Mouse (Mus musculus) CH12.LX (cell line): ENCODE results near the gene Rps5. TPM values are rescaled to one million over a fixed set of nuclear protein-coding genes. Genes with fewer than 3 reads are reported as not detected.
A peak's percentile ranks its signal among the peaks of the same experiment; 100 is the strongest.

Experiments used
- DNase-seq: peaks from one replicate; pipeline ENCODE4 v3.0.0-alpha.2; 2013; ENCODE audit errors: extremely low read depth
- H3K27ac ChIP-seq: 2 replicates; pipeline ENCODE4 v1.5.1; 2012; ENCODE audit warnings: low read depth, mild to moderate bottlenecking, control low read depth, moderate library complexity; ENCODE audit not compliant: insufficient read depth
- H3K27me3 ChIP-seq: replicated peaks from 2 replicates; pipeline ENCODE3; 2012; ENCODE audit warnings: inconsistent platforms
- H3K36me3 ChIP-seq, 2 experiments: replicated peaks in 1 of 2; 2 replicates each; pipeline versions ENCODE3 to v1.6.1; 2012; ENCODE audit warnings: inconsistent platforms in 1 of 2, low read length in 1 of 2, mild to moderate bottlenecking in 1 of 2, mixed read lengths in 1 of 2, moderate library complexity in 1 of 2; ENCODE audit not compliant: control insufficient read depth in 1 of 2, insufficient read depth in 1 of 2
- H3K4me1 ChIP-seq, 2 experiments: 2 replicates each; pipeline ENCODE4 v1.6.1; 2012; ENCODE audit warnings: inconsistent platforms in 1 of 2, moderate library complexity in 1 of 2; ENCODE audit not compliant: insufficient read depth in 2 of 2, control insufficient read depth in 1 of 2
- H3K4me2 ChIP-seq: 2 replicates; pipeline ENCODE4 v1.6.1; 2012; ENCODE audit warnings: low read depth, mild to moderate bottlenecking, control low read depth; ENCODE audit not compliant: poor library complexity, insufficient read depth, severe bottlenecking
- H3K4me3 ChIP-seq, 3 experiments: fragments of 150-350 bp in 1 of 3; sonication (generic) in 1 of 3; replicated peaks in 1 of 3; 2 replicates each; pipeline versions ENCODE3 to v1.5.1; 2011 to 2012; ENCODE audit warnings: low read depth in 2 of 3, low read length in 2 of 3, mild to moderate bottlenecking in 2 of 3, moderate library complexity in 2 of 3, control low read depth in 1 of 3, improper control_type of control experiment in 1 of 3, inconsistent platforms in 1 of 3, mixed read lengths in 1 of 3; ENCODE audit not compliant: poor library complexity in 1 of 3
- H3K79me2 ChIP-seq: replicated peaks from 2 replicates; pipeline ENCODE4 v1.6.1; 2012; ENCODE audit warnings: mild to moderate bottlenecking, moderate library complexity; ENCODE audit not compliant: control insufficient read depth, poor library complexity, insufficient read depth, severe bottlenecking; ENCODE audit errors: extremely low read depth
- H3K9ac ChIP-seq: 2 replicates; pipeline ENCODE4 v1.6.1; 2012; ENCODE audit warnings: low read depth, mild to moderate bottlenecking, control low read depth, moderate library complexity; ENCODE audit not compliant: insufficient read depth
- H3K9me3 ChIP-seq: replicated peaks from 2 replicates; pipeline ENCODE3; 2012; ENCODE audit warnings: low read length, inconsistent platforms, mixed read lengths
- CHD1 ChIP-seq: IDR thresholded peaks from 2 replicates; pipeline ENCODE4 v1.6.1; 2012; ENCODE audit warnings: low read depth, low read length, improper control_type of control experiment, inconsistent platforms
- CTCF ChIP-seq, 2 experiments: IDR thresholded peaks in 1 of 2; conservative IDR thresholded peaks in 1 of 2; 2 replicates each; pipeline ENCODE4 v1.5.1; 2011 to 2012; ENCODE audit warnings: low read depth in 2 of 2, low read length in 2 of 2, improper control_type of control experiment in 1 of 2, inconsistent platforms in 1 of 2, mild to moderate bottlenecking in 1 of 2, moderate library complexity in 1 of 2
- ELF1 ChIP-seq: IDR thresholded peaks from 2 replicates; pipeline ENCODE4 v1.6.1; 2014; ENCODE audit warnings: low read depth, mild to moderate bottlenecking, inconsistent platforms, low read length, improper control_type of control experiment
- EP300 ChIP-seq: IDR thresholded peaks from 2 replicates; pipeline ENCODE4 v1.6.1; 2011; ENCODE audit warnings: low read length, improper control_type of control experiment
- ETS1 ChIP-seq: conservative IDR thresholded peaks from 2 replicates; pipeline ENCODE4 v1.6.1; 2012; ENCODE audit warnings: low read depth, mild to moderate bottlenecking, inconsistent platforms, low read length, improper control_type of control experiment, moderate library complexity
- HCFC1 ChIP-seq: IDR thresholded peaks from 2 replicates; pipeline ENCODE4 v1.6.1; 2012; ENCODE audit warnings: low read depth, mild to moderate bottlenecking, inconsistent platforms, low read length, improper control_type of control experiment
- IRF4 ChIP-seq: IDR thresholded peaks from 2 replicates; pipeline ENCODE4 v1.6.1; 2014; ENCODE audit warnings: low read depth, mild to moderate bottlenecking, inconsistent platforms, low read length, improper control_type of control experiment
- JUN ChIP-seq: IDR thresholded peaks from 2 replicates; pipeline ENCODE4 v1.6.1; 2011; ENCODE audit warnings: low read depth, mild to moderate bottlenecking, low read length, improper control_type of control experiment, moderate library complexity; ENCODE audit not compliant: insufficient read depth
- MAFK ChIP-seq: IDR thresholded peaks from 2 replicates; pipeline ENCODE4 v1.6.1; 2011; ENCODE audit warnings: low read length, improper control_type of control experiment; ENCODE audit not compliant: insufficient replicate concordance
- MAX ChIP-seq: IDR thresholded peaks from 2 replicates; pipeline ENCODE4 v1.6.1; 2011; ENCODE audit warnings: low read length, improper control_type of control experiment
- MYC ChIP-seq: IDR thresholded peaks from 2 replicates; pipeline ENCODE4 v1.6.1; 2011; ENCODE audit warnings: low read depth, mild to moderate bottlenecking, improper control_type of control experiment, low read length
- NRF1 ChIP-seq: IDR thresholded peaks from 2 replicates; pipeline ENCODE4 v1.6.1; 2014; ENCODE audit warnings: low read depth, mild to moderate bottlenecking, inconsistent platforms, low read length, improper control_type of control experiment, moderate library complexity
- POLR2AphosphoS2 ChIP-seq: IDR thresholded peaks from 2 replicates; pipeline ENCODE4 v1.6.1; 2011; ENCODE audit warnings: low read depth, low read length, improper control_type of control experiment
- RAD21 ChIP-seq: IDR thresholded peaks from 2 replicates; pipeline ENCODE4 v1.6.1; 2011; ENCODE audit warnings: low read depth, mild to moderate bottlenecking, low read length, improper control_type of control experiment, moderate library complexity
- RCOR1 ChIP-seq: conservative IDR thresholded peaks from 2 replicates; pipeline ENCODE4 v1.6.1; 2012; ENCODE audit warnings: low read depth, mild to moderate bottlenecking, inconsistent platforms, low read length, improper control_type of control experiment
- SIN3A ChIP-seq: IDR thresholded peaks from 2 replicates; pipeline ENCODE4 v1.6.1; 2012; ENCODE audit warnings: low read length, improper control_type of control experiment, inconsistent platforms
- SMC3 ChIP-seq: IDR thresholded peaks from 2 replicates; pipeline ENCODE4 v1.6.1; 2011; ENCODE audit warnings: low read depth, low read length, improper control_type of control experiment
- TBP ChIP-seq: conservative IDR thresholded peaks from 2 replicates; pipeline ENCODE4 v1.6.1; 2011; ENCODE audit warnings: low read depth, low read length, improper control_type of control experiment
- TCF12 ChIP-seq: IDR thresholded peaks from 2 replicates; pipeline ENCODE4 v1.6.1; 2014; ENCODE audit warnings: low read depth, mild to moderate bottlenecking, inconsistent platforms, low read length, improper control_type of control experiment
- UBTF ChIP-seq: IDR thresholded peaks from 2 replicates; pipeline ENCODE4 v1.6.1; 2012; ENCODE audit warnings: low read depth, mild to moderate bottlenecking, inconsistent platforms, low read length, improper control_type of control experiment, moderate library complexity
- USF1 ChIP-seq: IDR thresholded peaks from 2 replicates; pipeline ENCODE4 v1.6.1; 2014; ENCODE audit warnings: low read depth, mild to moderate bottlenecking, inconsistent platforms, low read length, improper control_type of control experiment
- ZC3H11A ChIP-seq: IDR thresholded peaks from 2 replicates; pipeline ENCODE4 v1.6.1; 2012; ENCODE audit warnings: low read depth, mild to moderate bottlenecking, inconsistent platforms, low read length, improper control_type of control experiment
- ZKSCAN1 ChIP-seq: IDR thresholded peaks from 2 replicates; pipeline ENCODE4 v1.6.1; 2012; ENCODE audit warnings: low read depth, inconsistent platforms, low read length, improper control_type of control experiment, borderline replicate concordance
- ZNF384 ChIP-seq: IDR thresholded peaks from 2 replicates; pipeline ENCODE4 v1.6.1; 2012; ENCODE audit warnings: low read depth, low read length, improper control_type of control experiment, inconsistent platforms
- dilution Hi-C: fragments of 300-500 bp; cut with MboI; formaldehyde crosslinking; loops from 2 replicates; pipeline ENCODE4 v1.14.3; 2020; ENCODE audit warnings: low sequenced_read_pairs; ENCODE audit not compliant: extremely low pct_unique_long_range_greater_than_20kb, extremely low pct_ligation_motif_present
- in situ Hi-C: fragments of 300-500 bp; cut with MboI; formaldehyde crosslinking; loops from 3 replicates; pipeline ENCODE4 v1.14.3; 2019; ENCODE audit warnings: low sequenced_read_pairs, low pct_ligation_motif_present, low pct_unique_long_range_greater_than_20kb, mixed read lengths
- polyA plus RNA-seq: library from polyadenylated mRNA; unstranded; fragments of >175 nt; gene quantifications from 2 replicates; pipeline ENCODE4 v1.2.1, GENCODE M21; 2012; ENCODE audit warnings: low read depth; ENCODE audit not compliant: insufficient read length
- total RNA-seq, 2 experiments: library from RNA; depleted of rRNA; stranded (reverse); fragments of 300-350 nt in 1 of 2; fragments of >200 nt in 1 of 2; gene quantifications; 2 replicates each; pipeline ENCODE4 v1.2.3; 2012 to 2014

Gene Rps5
- total and polyA plus RNA-seq, 3 experiments: 2,088 to 4,293 (median 4,026) TPM

DNA sequence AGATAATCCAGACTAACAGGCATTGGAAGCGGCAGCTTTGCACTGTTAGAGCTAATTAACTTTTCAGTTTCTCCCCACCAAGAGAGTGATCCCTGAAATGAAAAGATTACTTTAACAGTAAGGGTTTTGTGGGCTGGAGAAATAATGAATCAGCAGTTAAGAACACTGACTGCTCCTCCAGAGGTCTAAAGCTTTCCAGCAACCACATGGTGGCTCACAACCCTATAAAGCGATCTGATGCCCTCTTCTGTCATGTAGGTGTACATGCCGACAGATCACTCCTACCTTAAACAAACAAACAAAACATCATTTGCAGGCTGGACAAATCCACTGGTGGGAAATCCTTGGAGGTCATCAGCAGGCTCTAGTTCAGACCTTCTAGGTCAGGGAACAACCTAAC lies 32.8 kb downstream of the Rps5 start (continued):
- TF ChIP-seq MAX: peak; percentile 52; the same call in 1 of the 2 replicates
- peak in 1 of 2 experiments; percentile 76; a peak in 2 of 4 replicates for TF ChIP-seq CTCF (conservative IDR thresholded peaks at IDR 0.05 in 1 of 2, IDR thresholded peaks at IDR 0.05 in 1 of 2; ENCODE audit: low read depth in 2 of 2, low read length in 2 of 2)
- TF ChIP-seq HCFC1: no peak
- TF ChIP-seq MAFK: 0 out of 2 replicates have a peak, but pooled peaks have one; percentile 30
- 0 out of 2 replicates have a peak, but pooled peaks have one; percentile 7 for TF ChIP-seq ZNF384
- no peak for TF ChIP-seq IRF4
- no peak for TF ChIP-seq CHD1
- TF ChIP-seq TCF12: 0 out of 2 replicates have a peak, but pooled peaks have one; percentile 32
- TF ChIP-seq JUN: no peak
- no peak for TF ChIP-seq SIN3A
- TF ChIP-seq EP300: no peak
- no peak for TF ChIP-seq UBTF
- no peak for TF ChIP-seq ETS1
- no peak for TF ChIP-seq RCOR1
- no peak for TF ChIP-seq USF1

DNA sequence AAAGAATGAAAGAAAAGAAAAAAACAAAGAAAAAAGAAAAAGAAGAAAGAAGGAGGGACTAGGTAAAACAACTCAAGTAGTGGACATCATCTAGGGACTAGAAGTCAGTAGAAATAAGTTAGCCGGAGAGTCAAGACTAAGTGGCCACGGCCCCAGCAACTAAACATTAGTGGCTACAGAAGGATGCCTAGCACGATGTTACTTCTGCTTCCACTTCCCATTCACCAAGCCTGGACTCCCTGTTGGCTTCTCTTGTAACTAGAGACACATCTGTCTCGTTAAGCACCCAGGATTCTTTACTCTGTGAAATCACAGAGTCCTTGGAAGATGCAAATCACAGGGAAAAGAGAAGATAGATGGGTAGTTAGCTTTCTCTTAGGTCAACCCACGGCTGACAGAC lies 35.4 kb downstream of the Rps5 start:
- DNase-seq: no peak
- no peak for TF ChIP-seq MYC
- no peak for TF ChIP-seq TCF12
- TF ChIP-seq ELF1: no peak
- TF ChIP-seq NRF1: no peak
- TF ChIP-seq SMC3: no peak
- TF ChIP-seq POLR2AphosphoS2: no peak
- TF ChIP-seq HCFC1: no peak
- no peak for TF ChIP-seq RAD21
- no peak for TF ChIP-seq ZKSCAN1
- no peak for TF ChIP-seq ZC3H11A
- TF ChIP-seq TBP: no peak
- no peak for TF ChIP-seq ETS1
- dilution Hi-C loops: no loop called here
- Histone ChIP-seq H3K4me2 (no peak overlapping the region), H3K36me3 (no peaks in the 10 kb centered on the region), H3K79me2 (no peaks in the 10 kb centered on the region), H3K4me1 (peaks cover 0 to 27% of the 10 kb centered on the region in 2 experiments; a peak in 2 of 4 replicates), H3K27me3 (no peaks in the 10 kb centered on the region), H3K4me3 (no peak overlapping the region), H3K9ac (no peak overlapping the region), H3K9me3 (no peaks in the 10 kb centered on the region), H3K27ac (no peak overlapping the region)
- in situ Hi-C loops: no loop called here
